Comparison of ENCODE assay signal across 8 mouse cellular contexts in genomic region chr15:51104362-51104761, GRCm38 (mm10).
A peak's percentile ranks its signal among the peaks of the same experiment; 100 is the strongest.
DNase-seq lines count a peak whose midpoint lies in the region; ATAC-seq and TF ChIP-seq lines count a peak whose summit lies in the region.

No protein-coding gene starts in this region.

- WGBS in heart, embryonic 11.5 days (ENCODE audit: insufficient replicate concordance) = 31% methylated on average over 10 of the region's 10 CpGs
- 9% methylated on average over 10 of the region's 10 CpGs for WGBS in midbrain, embryonic 13.5 days
- 43% methylated on average over 10 of the region's 10 CpGs for WGBS in liver, postnatal 0 days (ENCODE audit: insufficient replicate concordance)

- H3K9me3 ChIP-seq in heart, embryonic 11.5 days (replicated peaks; ENCODE audit: control insufficient read depth, low read length) = no peaks in the 10 kb centered on the region
- no peaks in the 10 kb centered on the region for H3K9me3 ChIP-seq in midbrain, embryonic 13.5 days
- H3K9me3 ChIP-seq in liver, postnatal 0 days (ENCODE audit: low read length) = no peaks in the 10 kb centered on the region

- ATAC-seq in heart, embryonic 11.5 days (replicated peaks; ENCODE audit: insufficient number of reproducible peaks, low FRiP score, low TSS enrichment) = no peak
- ATAC-seq in midbrain, embryonic 13.5 days = peak; percentile 81
- no peak for ATAC-seq in liver, postnatal 0 days

- peak overlapping the region; percentile 1; the same call in 1 of the 2 replicates for H3K4me2 ChIP-seq in heart, embryonic 11.5 days
- peak overlapping the region; percentile 50 for H3K4me2 ChIP-seq in midbrain, embryonic 13.5 days (replicated peaks)
- H3K4me2 ChIP-seq in liver, postnatal 0 days (ENCODE audit: low read depth, low read length) = no peak overlapping the region

- H3K4me3 ChIP-seq in heart, embryonic 11.5 days (ENCODE audit: low read depth, low read length) = no peak overlapping the region
- peak overlapping the region; percentile 23 for H3K4me3 ChIP-seq in midbrain, embryonic 13.5 days (replicated peaks)
- no peak overlapping the region for H3K4me3 ChIP-seq in liver, postnatal 0 days (ENCODE audit: low read depth, low read length)

- H3K36me3 ChIP-seq in heart, embryonic 11.5 days (ENCODE audit: control insufficient read depth, insufficient read depth, low read length) = no peaks in the 10 kb centered on the region
- no peaks in the 10 kb centered on the region for H3K36me3 ChIP-seq in midbrain, embryonic 13.5 days
- H3K36me3 ChIP-seq in liver, postnatal 0 days (replicated peaks; ENCODE audit: insufficient read depth, low read length) = no peaks in the 10 kb centered on the region

- no peak overlapping the region for H3K9ac ChIP-seq in heart, embryonic 11.5 days (ENCODE audit: low read depth, low read length)
- no peak overlapping the region; the same call in 1 of the 2 replicates for H3K9ac ChIP-seq in midbrain, embryonic 13.5 days (replicated peaks)
- H3K9ac ChIP-seq in liver, postnatal 0 days (replicated peaks) = no peak overlapping the region

- H3K4me1 ChIP-seq in heart, embryonic 11.5 days (ENCODE audit: control insufficient read depth, insufficient read depth, low read length) = no peaks in the 10 kb centered on the region
- peaks cover 11% of the 10 kb centered on the region for H3K4me1 ChIP-seq in midbrain, embryonic 13.5 days (replicated peaks)
- H3K4me1 ChIP-seq in liver, postnatal 0 days (ENCODE audit: insufficient read depth) = no peaks in the 10 kb centered on the region

- no peaks in the 10 kb centered on the region for H3K27me3 ChIP-seq in heart, embryonic 11.5 days (ENCODE audit: control insufficient read depth, insufficient read depth, low read length)
- H3K27me3 ChIP-seq in midbrain, embryonic 13.5 days = no peaks in the 10 kb centered on the region
- H3K27me3 ChIP-seq in liver, postnatal 0 days (ENCODE audit: insufficient read depth, low read length) = no peaks in the 10 kb centered on the region

- no peak for DNase-seq in heart, adult 18-20 months
- DNase-seq in brain, adult 2 months (ENCODE audit: low read depth, low spot score) = peak; percentile 6
- DNase-seq in forelimb bud, embryonic 11.5 days (ENCODE audit: low read depth, low spot score) = peak; percentile 40
- no peak for DNase-seq in spleen, postnatal 14 days (ENCODE audit: low spot score in 2 of 2)
- DNase-seq in spleen, postnatal 4 days (ENCODE audit: low spot score in 2 of 2) = no peak
- no peak for DNase-seq in liver, postnatal 0 days

- H3K27ac ChIP-seq in heart, embryonic 11.5 days (ENCODE audit: low read depth, low read length) = no peak overlapping the region
- H3K27ac ChIP-seq in midbrain, embryonic 13.5 days = peak overlapping the region; percentile 25; the same call in 1 of the 2 replicates
- no peak overlapping the region for H3K27ac ChIP-seq in liver, postnatal 0 days (ENCODE audit: low read depth)

- no peak for TF ChIP-seq EP300 in liver, postnatal 0 days (IDR thresholded peaks at IDR 0.05; ENCODE audit: low read depth)

- no peak for TF ChIP-seq CTCF in liver, postnatal 0 days (IDR thresholded peaks at IDR 0.05; ENCODE audit: low read depth)

Comparison
In these comparisons a context has a peak if more than half of its experiments do, and no peak if none do; other contexts are left out.
1. DNase-seq: peak in brain, adult 2 months (single experiment) and forelimb bud, embryonic 11.5 days (single experiment); none in heart, adult 18-20 months (0 of 2), spleen, postnatal 14 days (0 of 2), spleen, postnatal 4 days (0 of 2) and liver, postnatal 0 days (single experiment).